Mouse (Mus musculus) neutrophil, adult 59 days (primary cell): ENCODE data around the gene Capza2. TPM values are rescaled to one million over a fixed set of nuclear protein-coding genes. Genes with fewer than 3 reads are reported as not detected.

Experiments used
- total RNA-seq, 2 experiments: library from RNA; stranded (reverse); gene quantifications; 1 replicate in 1 of 2; 2 replicates in 1 of 2; pipeline ENCODE4 v1.2.4; 2023

Gene Capza2
- 100 to 1,000 TPM; 183 to 228 TPM for total RNA-seq

GRCm38 (mm10) chr6:17635615-17636284 lies at the start of gene Capza2:
TSS of gene Capza2 (plus strand) at chr6:17636234.

GRCm38 (mm10) chr6:17692647-17693046 lies 56.6 kb downstream of the Capza2 start, which contains the start of gene St7:
TSS of gene St7 (plus strand) at chr6:17692933.

Other genes starting within 250 kb of the Capza2 start
- gene Met, start 172.4 kb upstream of the Capza2 start, total RNA-seq, result 10 to 100 TPM; 14.7 to 18.0 TPM
- 1 to 10 TPM; 7.2 to 9.7 TPM for gene St7, start 56.7 kb downstream of the Capza2 start, total RNA-seq